8 mouse cellular contexts compared by ENCODE assay signal in the genomic region with DNA sequence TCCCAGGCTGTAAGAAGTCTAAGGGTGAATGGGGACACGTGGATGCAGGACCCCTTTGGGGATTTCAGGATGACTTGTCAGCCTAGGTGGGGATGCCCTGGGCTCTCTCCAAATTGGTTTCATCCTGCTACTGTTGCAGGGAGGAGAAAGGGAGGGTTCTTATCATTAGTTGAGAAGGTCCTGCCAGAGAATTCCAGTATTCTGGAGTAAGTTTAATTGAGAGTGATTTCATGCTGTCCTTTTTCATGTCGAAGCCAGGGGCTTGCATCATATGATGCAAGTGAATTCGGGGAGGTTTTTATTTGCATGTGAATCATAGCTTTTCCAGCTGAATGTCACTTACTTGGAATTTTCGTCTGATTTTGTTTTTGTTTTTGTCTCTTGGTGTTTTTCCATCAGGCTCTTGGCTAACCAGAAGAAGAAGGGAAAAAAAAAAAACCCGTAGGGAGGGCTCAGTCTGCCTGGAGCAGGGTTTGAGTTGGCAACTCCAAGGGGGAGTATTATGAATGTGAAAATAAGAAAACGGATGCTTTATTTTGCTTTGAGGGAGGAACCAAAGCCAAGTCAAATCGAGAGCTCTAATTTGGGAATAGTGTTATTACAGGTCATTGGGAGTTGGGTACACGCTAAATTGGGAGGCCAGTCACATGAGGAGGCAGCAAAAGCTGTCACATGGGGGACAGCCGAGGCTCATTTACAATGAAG.
DNase-seq lines count a peak whose midpoint lies in the region; ATAC-seq and TF ChIP-seq lines count a peak whose summit lies in the region.

No protein-coding gene starts in this region.

- no peaks in the 10 kb centered on the region for H3K27me3 ChIP-seq in embryonic facial prominence, embryonic 14.5 days (replicated peaks; ENCODE audit: control insufficient read depth, insufficient read depth, low read length)
- no peaks in the 10 kb centered on the region for H3K27me3 ChIP-seq in embryonic facial prominence, embryonic 10.5 days (replicated peaks; ENCODE audit: low read depth, poor library complexity, severe bottlenecking)
- H3K27me3 ChIP-seq in midbrain, embryonic 14.5 days (ENCODE audit: control insufficient read depth, insufficient read depth, low read length): no peaks in the 10 kb centered on the region

- peaks cover 20% of the 10 kb centered on the region; the same call in 1 of the 2 replicates for H3K4me1 ChIP-seq in embryonic facial prominence, embryonic 14.5 days (ENCODE audit: control insufficient read depth, insufficient read depth, low read length)
- peaks cover 21% of the 10 kb centered on the region for H3K4me1 ChIP-seq in embryonic facial prominence, embryonic 10.5 days
- H3K4me1 ChIP-seq in midbrain, embryonic 14.5 days (ENCODE audit: control insufficient read depth, insufficient read depth, low read length): no peaks in the 10 kb centered on the region

- intact Hi-C loops in gastrocnemius, postnatal 14 days (cut with DNase I; ENCODE audit: low total_unique reads): loop anchor here (5.0 kb wide), 1 partner anchor 117 kb away; a partner anchor contains a TSS

- 40% methylated on average over 9 of the region's 9 CpGs for WGBS in embryonic facial prominence, embryonic 14.5 days
- 70% methylated on average over 9 of the region's 9 CpGs for WGBS in embryonic facial prominence, embryonic 10.5 days
- WGBS in midbrain, embryonic 14.5 days: 66% methylated on average over 9 of the region's 9 CpGs

- no peaks in the 10 kb centered on the region for H3K36me3 ChIP-seq in embryonic facial prominence, embryonic 14.5 days (ENCODE audit: control insufficient read depth, insufficient read depth, low read length)
- H3K36me3 ChIP-seq in embryonic facial prominence, embryonic 10.5 days (replicated peaks): no peaks in the 10 kb centered on the region
- H3K36me3 ChIP-seq in midbrain, embryonic 14.5 days (ENCODE audit: control insufficient read depth, insufficient read depth, low read length): no peaks in the 10 kb centered on the region

- no peak overlapping the region for H3K4me3 ChIP-seq in embryonic facial prominence, embryonic 14.5 days (ENCODE audit: low read depth, low read length)
- H3K4me3 ChIP-seq in embryonic facial prominence, embryonic 10.5 days: no peak overlapping the region
- peak overlapping the region; percentile 17; the same call in 1 of the 2 replicates for H3K4me3 ChIP-seq in layer of hippocampus, adult 2 months
- H3K4me3 ChIP-seq in midbrain, embryonic 14.5 days (replicated peaks; ENCODE audit: low read depth, low read length): no peak overlapping the region

- H3K9me3 ChIP-seq in embryonic facial prominence, embryonic 14.5 days (ENCODE audit: control insufficient read depth, low read length): no peaks in the 10 kb centered on the region
- no peaks in the 10 kb centered on the region for H3K9me3 ChIP-seq in embryonic facial prominence, embryonic 10.5 days
- no peaks in the 10 kb centered on the region for H3K9me3 ChIP-seq in midbrain, embryonic 14.5 days (ENCODE audit: control insufficient read depth, low read length)

- no peak for ATAC-seq in embryonic facial prominence, embryonic 14.5 days (ENCODE audit: low read depth)
- no peak for ATAC-seq in midbrain, embryonic 14.5 days (ENCODE audit: low FRiP score, low TSS enrichment)

- H3K4me2 ChIP-seq in embryonic facial prominence, embryonic 14.5 days (ENCODE audit: low read depth, low read length): 0 out of 2 replicates have a peak overlapping the region, but pooled peaks have one; percentile 10
- H3K4me2 ChIP-seq in midbrain, embryonic 14.5 days (ENCODE audit: low read length): no peak overlapping the region

- H3K9ac ChIP-seq in embryonic facial prominence, embryonic 14.5 days (ENCODE audit: low read depth, low read length): no peak overlapping the region
- H3K9ac ChIP-seq in midbrain, embryonic 14.5 days (replicated peaks; ENCODE audit: low read length): no peak overlapping the region

- H3K27ac ChIP-seq in embryonic facial prominence, embryonic 14.5 days (replicated peaks; ENCODE audit: low read depth, low read length): no peak overlapping the region
- no peak overlapping the region for H3K27ac ChIP-seq in embryonic facial prominence, embryonic 10.5 days (replicated peaks)
- H3K27ac ChIP-seq in layer of hippocampus, adult 2 months: peak overlapping the region; percentile 64; the same call in 1 of the 2 replicates
- no peak overlapping the region for H3K27ac ChIP-seq in midbrain, embryonic 14.5 days (replicated peaks; ENCODE audit: low read depth, low read length)

- peak; percentile 17; the same call in 1 of the 2 replicates for TF ChIP-seq CTCF in layer of hippocampus, adult 2 months (conservative IDR thresholded peaks at IDR 0.05)

- DNase-seq in embryonic facial prominence, embryonic 14.5 days (ENCODE audit: low spot score): peak; percentile 62
- DNase-seq in embryonic facial prominence, embryonic 10.5 days (ENCODE audit: low spot score): no peak
- DNase-seq in layer of hippocampus, adult 2 months (ENCODE audit: low spot score in 2 of 2): peak; percentile 15 to 16
- no peak for DNase-seq in layer of hippocampus, postnatal 36 days
- peak; percentile 21 for DNase-seq in gastrocnemius, postnatal 14 days
- peak; percentile 48 for DNase-seq in lung, postnatal 25 days (ENCODE audit: low spot score)
- no peak for DNase-seq in midbrain, embryonic 14.5 days
- no peak for DNase-seq in urinary bladder, postnatal 4 days (ENCODE audit: low spot score in 2 of 2)

Comparison
In these comparisons a context has a peak if more than half of its experiments do, and no peak if none do; other contexts are left out.
1. DNase-seq: peak in embryonic facial prominence, embryonic 14.5 days (single experiment), layer of hippocampus, adult 2 months (2 of 2), gastrocnemius, postnatal 14 days (single experiment) and lung, postnatal 25 days (single experiment); none in embryonic facial prominence, embryonic 10.5 days (single experiment), layer of hippocampus, postnatal 36 days (0 of 2), midbrain, embryonic 14.5 days (single experiment) and urinary bladder, postnatal 4 days (0 of 2).